Mouse (Mus musculus): ENCODE results near the gene Mmp23. TPM values are rescaled to one million over a fixed set of nuclear protein-coding genes. Genes with fewer than 3 reads are reported as not detected.
"Not testable (repeated sequence)": the region's sequence is repeated elsewhere in the genome, so short reads cannot be mapped to it uniquely, and the experiment has no call there.

The Mmp23 gene
- polyA plus RNA-seq, 1 experiment from 2014 or later = 26.1 TPM

- no peak for ATAC-seq (ENCODE audit: insufficient number of reproducible peaks, insufficient read depth, low FRiP score, low TSS enrichment, low read depth)
- WGBS = under 1% methylated on average over 31 of the region's 31 CpGs
Observed at GRCm38 (mm10) chr4:155653451-155654182, 433 bp upstream of the Mmp23 start.

DNA sequence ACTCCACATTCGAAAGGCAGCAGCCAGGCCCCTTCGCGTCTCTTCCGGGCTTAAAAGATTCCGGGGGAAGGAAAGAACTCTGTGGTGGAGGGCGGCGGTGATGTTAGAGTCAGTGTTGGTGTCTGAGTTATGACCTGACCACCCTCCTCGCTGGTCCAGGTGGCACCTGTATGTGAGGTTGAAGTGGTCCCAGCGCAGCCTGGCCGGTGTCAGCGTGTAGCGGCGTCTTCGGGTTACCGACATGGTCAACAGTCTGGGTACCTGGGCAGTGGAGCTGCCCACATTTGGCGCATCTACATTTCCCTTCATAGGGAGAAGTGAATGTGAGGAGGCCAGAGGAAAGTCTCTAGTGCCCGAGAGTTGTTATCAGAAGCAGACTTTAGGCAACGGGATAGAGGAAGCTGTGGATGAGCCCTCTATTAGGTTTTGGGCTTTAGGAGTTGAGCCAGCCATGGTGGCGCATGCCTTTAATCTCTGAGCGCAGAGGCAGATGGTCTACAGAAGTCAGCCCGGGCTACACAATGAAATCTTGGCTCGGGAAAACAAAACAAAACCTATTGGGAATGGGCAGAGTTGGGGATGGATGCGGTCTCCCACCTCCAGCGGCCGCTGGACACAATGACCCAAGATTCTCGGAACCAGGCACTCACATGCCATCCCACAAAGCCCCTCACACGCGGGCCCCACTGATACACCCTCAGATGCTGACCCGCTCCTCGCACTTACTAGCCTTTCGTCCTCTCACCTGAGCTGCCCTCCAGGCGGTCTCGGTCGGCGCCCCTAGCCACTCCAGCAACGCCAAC is 700 bp downstream of the Mmp23 start:
- no peak for ATAC-seq (ENCODE audit: insufficient number of reproducible peaks, insufficient read depth, low FRiP score, low TSS enrichment, low read depth)
- Histone ChIP-seq H3K9me3 (no peaks in the 10 kb centered on the region), H3K27ac (0 out of 2 replicates have a peak overlapping the region, but pooled peaks have one; percentile 33), H3K4me2 (peak overlapping the region; percentile 94), H3K4me3 (peak overlapping the region; percentile 57), H3K36me3 (peaks cover 66% of the 10 kb centered on the region), H3K4me1 (peaks cover 44% of the 10 kb centered on the region), H3K27me3 (peaks cover 58% of the 10 kb centered on the region), H3K9ac (peak overlapping the region; percentile 82)
- 21% methylated on average over 35 of the region's 36 CpGs for WGBS

More at GRCm38 (mm10) chr4:155653451-155654182, 433 bp upstream of the Mmp23 start:
- H3K36me3 ChIP-seq = peaks cover 64% of the 10 kb centered on the region
- 0 out of 2 replicates have a peak overlapping the region, but pooled peaks have one; percentile 33 for H3K27ac ChIP-seq
- H3K4me2 ChIP-seq = peak overlapping the region; percentile 94
- H3K27me3 ChIP-seq = peaks cover 58% of the 10 kb centered on the region
- peak overlapping the region; percentile 57 for H3K4me3 ChIP-seq
- no peaks in the 10 kb centered on the region for H3K9me3 ChIP-seq
- H3K4me1 ChIP-seq = peaks cover 44% of the 10 kb centered on the region
- H3K9ac ChIP-seq = peak overlapping the region; percentile 82

- Histone ChIP-seq H3K4me1 (peaks cover 44% of the 10 kb centered on the region), H3K9ac (peak overlapping the region; percentile 82; the same call in 1 of the 2 replicates), H3K9me3 (no peaks in the 10 kb centered on the region), H3K36me3 (peaks cover 64% of the 10 kb centered on the region), H3K27ac (no peak overlapping the region), H3K27me3 (peaks cover 58% of the 10 kb centered on the region), H3K4me2 (peak overlapping the region; percentile 94), H3K4me3 (peak overlapping the region; percentile 57)
- ATAC-seq (ENCODE audit: insufficient number of reproducible peaks, insufficient read depth, low FRiP score, low TSS enrichment, low read depth) = no peak
- 64% methylated on average over 15 of the region's 15 CpGs for WGBS
Observed at GRCm38 (mm10) chr4:155651553-155652269, 1.5 kb downstream of the Mmp23 start.

DNA sequence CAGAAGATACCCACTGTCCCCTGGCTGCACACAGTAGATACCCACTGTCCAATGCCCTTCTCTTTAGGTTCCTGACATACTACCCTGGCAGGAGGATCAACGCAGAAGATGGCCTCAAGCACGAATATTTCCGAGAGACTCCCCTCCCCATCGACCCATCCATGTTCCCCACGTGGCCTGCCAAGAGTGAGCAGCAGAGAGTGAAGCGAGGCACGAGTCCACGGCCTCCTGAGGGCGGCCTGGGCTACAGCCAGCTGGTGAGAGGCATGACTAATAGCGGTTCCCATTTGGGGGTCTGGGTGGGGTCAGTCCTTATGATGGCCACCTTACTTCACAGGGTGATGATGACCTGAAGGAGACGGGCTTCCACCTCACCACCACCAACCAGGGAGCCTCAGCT is 3.8 kb downstream of the Mmp23 start:
- peaks cover 63% of the 10 kb centered on the region for H3K36me3 ChIP-seq
- H3K27ac ChIP-seq = no peak overlapping the region
- ATAC-seq (ENCODE audit: insufficient number of reproducible peaks, insufficient read depth, low FRiP score, low TSS enrichment, low read depth) = no peak
- H3K4me1 ChIP-seq = peaks cover 33% of the 10 kb centered on the region
- peaks cover 35% of the 10 kb centered on the region for H3K27me3 ChIP-seq
- no peak overlapping the region for H3K4me2 ChIP-seq
- WGBS = 91% methylated on average over 11 of the region's 11 CpGs
- H3K4me3 ChIP-seq = no peak overlapping the region
- no peak overlapping the region for H3K9ac ChIP-seq
- H3K9me3 ChIP-seq = no peaks in the 10 kb centered on the region

DNA sequence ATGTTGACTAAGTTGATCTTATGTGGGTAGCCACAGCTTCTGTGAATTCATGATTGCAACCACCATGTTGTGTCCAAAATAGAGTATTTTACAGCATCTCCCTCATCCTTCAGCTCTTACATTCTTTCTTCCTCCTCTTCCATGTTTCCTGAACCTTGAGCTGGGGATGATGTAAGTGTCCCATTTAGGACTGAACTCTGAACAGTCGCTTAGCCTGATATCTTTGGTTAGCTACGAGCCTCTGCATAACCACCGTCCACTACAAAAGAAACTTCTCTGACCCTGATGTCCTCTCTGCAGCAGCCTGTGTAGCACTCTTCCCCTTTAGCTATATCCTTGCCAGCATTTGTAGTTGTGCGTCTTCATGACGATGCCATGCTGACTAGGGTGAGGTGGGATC is 7.5 kb downstream of the Mmp23 start:
- no peak for ATAC-seq (ENCODE audit: insufficient number of reproducible peaks, insufficient read depth, low FRiP score, low TSS enrichment, low read depth)
- WGBS = 96% methylated on average over 5 of the region's 5 CpGs
- H3K9ac ChIP-seq = no peak overlapping the region
- H3K4me2 ChIP-seq = no peak overlapping the region
- H3K9me3 ChIP-seq = no peaks in the 10 kb centered on the region
- H3K27me3 ChIP-seq = no peaks in the 10 kb centered on the region; the same call in 1 of the 2 replicates
- no peak overlapping the region for H3K4me3 ChIP-seq
- no peaks in the 10 kb centered on the region for H3K4me1 ChIP-seq
- peaks cover 87% of the 10 kb centered on the region for H3K36me3 ChIP-seq
- H3K27ac ChIP-seq = no peak overlapping the region

GRCm38 (mm10) chr4:155645308-155645707 is 7.9 kb downstream of the Mmp23 start, which contains the start of gene Gm10563:
Gene Gm10563, minus strand, starts transcription at chr4:155645408.
- H3K36me3 ChIP-seq = peaks cover 87% of the 10 kb centered on the region
- not testable (repeated sequence) for ATAC-seq (ENCODE audit: insufficient number of reproducible peaks, insufficient read depth, low FRiP score, low TSS enrichment, low read depth)

DNA sequence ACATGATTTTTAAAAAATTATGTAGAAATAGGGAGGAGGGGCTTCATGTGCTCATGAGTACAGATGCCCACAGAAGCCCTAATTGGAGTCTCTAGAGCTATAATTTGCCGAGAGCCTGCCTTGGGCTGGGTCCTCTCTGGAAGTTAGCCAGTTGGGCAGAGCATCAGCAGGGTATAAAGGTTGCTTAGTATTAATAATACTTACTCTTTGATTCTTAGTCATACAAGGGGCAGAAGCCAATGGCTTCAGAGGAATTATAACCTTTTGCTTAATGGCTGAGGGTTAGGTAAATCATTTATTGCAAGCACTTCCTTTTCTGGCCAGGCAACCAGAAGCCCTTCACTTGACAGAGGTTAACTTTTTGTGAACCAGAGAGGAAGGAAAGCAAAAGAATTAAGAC is 9.7 kb downstream of the Mmp23 start:
- no peak overlapping the region for H3K9ac ChIP-seq
- 84% methylated on average over 1 of the region's 1 CpGs for WGBS
- no peaks in the 10 kb centered on the region for H3K9me3 ChIP-seq
- no peak overlapping the region for H3K27ac ChIP-seq
- H3K4me2 ChIP-seq = no peak overlapping the region
- no peak overlapping the region for H3K4me3 ChIP-seq
- ATAC-seq (ENCODE audit: insufficient number of reproducible peaks, insufficient read depth, low FRiP score, low TSS enrichment, low read depth) = no peak
- peaks cover 83% of the 10 kb centered on the region for H3K36me3 ChIP-seq
- no peaks in the 10 kb centered on the region for H3K27me3 ChIP-seq
- H3K4me1 ChIP-seq = no peaks in the 10 kb centered on the region

More at GRCm38 (mm10) chr4:155645308-155645707, 7.9 kb downstream of the Mmp23 start, which contains the start of gene Gm10563:
- not testable (repeated sequence) for H3K27ac ChIP-seq, H3K9me3 ChIP-seq, H3K4me1 ChIP-seq, H3K9ac ChIP-seq, H3K4me3 ChIP-seq, H3K27me3 ChIP-seq, H3K4me2 ChIP-seq
- WGBS = 94% methylated on average over 2 of the region's 2 CpGs

DNA sequence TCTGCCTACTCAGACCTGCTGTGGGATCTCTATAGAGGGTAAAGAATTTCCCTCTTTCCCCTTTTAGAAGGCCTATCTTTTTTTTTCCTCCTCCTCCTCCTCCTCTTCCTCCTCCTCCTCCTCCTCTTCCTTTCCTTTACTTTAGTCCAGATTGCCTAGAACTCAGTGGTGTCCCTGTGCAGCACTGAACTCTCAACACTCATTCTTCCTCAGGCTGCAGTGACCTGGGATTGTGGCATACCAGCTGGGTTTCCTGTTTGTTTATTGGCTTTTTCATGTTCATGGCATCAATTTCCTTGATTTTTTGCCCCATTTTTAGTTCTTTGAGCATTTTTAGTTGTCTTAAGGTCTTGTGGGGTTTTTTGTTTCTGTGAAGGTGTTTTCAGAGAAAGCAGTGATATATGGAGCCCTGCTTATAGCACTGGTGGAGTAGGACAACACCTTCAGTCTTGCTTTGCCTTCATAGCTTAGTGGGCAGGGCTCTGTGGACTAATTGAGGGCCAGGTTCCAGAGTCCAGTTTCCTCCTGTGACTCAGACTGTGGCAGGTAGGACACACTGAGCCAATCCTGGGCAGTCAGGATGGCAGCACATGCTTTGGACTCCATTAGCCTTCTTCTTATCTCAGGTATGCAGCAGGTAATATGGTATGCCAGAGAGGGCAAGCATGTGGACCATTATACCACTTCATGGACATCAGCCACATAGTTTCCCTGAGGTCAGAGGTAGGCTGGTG is 17.3 kb downstream of the Mmp23 start:
- ATAC-seq (ENCODE audit: insufficient number of reproducible peaks, insufficient read depth, low FRiP score, low TSS enrichment, low read depth) = no peak
- Histone ChIP-seq H3K4me2 (no peak overlapping the region), H3K9ac (no peak overlapping the region), H3K36me3 (peaks cover 87% of the 10 kb centered on the region), H3K27ac (no peak overlapping the region), H3K4me3 (no peak overlapping the region), H3K9me3 (no peaks in the 10 kb centered on the region), H3K27me3 (no peaks in the 10 kb centered on the region), H3K4me1 (no peaks in the 10 kb centered on the region)

DNA sequence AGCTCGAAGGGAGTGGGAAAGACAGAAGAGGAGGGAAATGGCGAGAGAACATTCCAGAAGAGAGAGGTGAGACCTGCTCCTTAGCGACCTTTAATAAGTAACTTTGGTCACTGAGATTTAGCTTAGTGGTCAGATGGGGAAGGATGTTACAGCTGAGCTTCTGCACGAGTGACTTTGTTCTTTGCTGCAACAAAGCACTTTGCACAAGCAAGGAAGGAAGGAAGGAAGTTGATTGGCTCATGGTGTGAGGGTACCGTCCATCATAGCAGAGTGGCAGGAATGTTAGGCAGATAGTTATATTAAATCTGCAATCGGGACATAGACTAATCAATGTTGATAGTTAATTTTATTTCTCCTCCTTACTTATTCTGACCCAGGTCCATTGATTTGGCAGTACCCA is 22.9 kb downstream of the Mmp23 start:
- H3K9me3 ChIP-seq = no peaks in the 10 kb centered on the region
- H3K4me2 ChIP-seq = no peak overlapping the region
- 89% methylated on average over 6 of the region's 6 CpGs for WGBS
- no peak overlapping the region for H3K27ac ChIP-seq
- peaks cover 73% of the 10 kb centered on the region for H3K36me3 ChIP-seq
- no peak overlapping the region for H3K9ac ChIP-seq
- 0 out of 2 replicates have a peak, but pooled peaks cover 2% of the 10 kb centered on the region for H3K4me1 ChIP-seq
- no peak overlapping the region for H3K4me3 ChIP-seq
- no peaks in the 10 kb centered on the region for H3K27me3 ChIP-seq
- ATAC-seq (ENCODE audit: insufficient number of reproducible peaks, insufficient read depth, low FRiP score, low TSS enrichment, low read depth) = no peak

GRCm38 (mm10) chr4:155624338-155625291 is 28.6 kb downstream of the Mmp23 start, which contains the start of gene Cdk11b:
Gene Cdk11b, plus strand, starts transcription at chr4:155624854.
- H3K4me3 ChIP-seq = peak within 1 kb of the TSS; percentile 97
- H3K27me3 ChIP-seq = no peaks in the 10 kb centered on the region
- peaks cover 51% of the 10 kb centered on the region for H3K36me3 ChIP-seq
- peak within 1 kb of the TSS; percentile 95 for H3K27ac ChIP-seq
- peaks cover 5% of the 10 kb centered on the region; the same call in 1 of the 2 replicates for H3K4me1 ChIP-seq
- WGBS = under 1% methylated on average over 84 of the region's 84 CpGs
- H3K9me3 ChIP-seq = no peaks in the 10 kb centered on the region
- peak; percentile 99 for ATAC-seq (ENCODE audit: insufficient number of reproducible peaks, insufficient read depth, low FRiP score, low TSS enrichment, low read depth)
- peak within 1 kb of the TSS; percentile 91 for H3K9ac ChIP-seq
- peak within 1 kb of the TSS; percentile 72 for H3K4me2 ChIP-seq
